Mouse (Mus musculus) thymus, postnatal 36 days (tissue): ENCODE measurements around the gene Il33.

Experiments used
- DNase-seq, 2 experiments: peaks; one replicate each; pipeline ENCODE4 v3.0.0; 2022; ENCODE audit warnings: mixed read lengths in 2 of 2

Il33 gene

GRCm38 (mm10) chr19:30001550-30001949, 76.6 kb downstream of the Il33 start:
- DNase-seq, result no peak

- DNase-seq, result no peak
Measured at GRCm38 (mm10) chr19:30003621-30004020, 78.7 kb downstream of the Il33 start, which contains the start of gene Trpd52l3. Trpd52l3 (plus strand) TSS chr19:30003790.

- DNase-seq, result no peak
Measured at GRCm38 (mm10) chr19:30006371-30006770, 81.5 kb downstream of the Il33 start.
